Mouse (Mus musculus) forebrain, embryonic 16.5 days (tissue): Measurements from ENCODE around the gene Shld2. TPM values are rescaled to one million over a fixed set of nuclear protein-coding genes. Genes with fewer than 3 reads are reported as not detected.
"Not testable (repeated sequence)": the region's sequence is repeated elsewhere in the genome, so short reads cannot be mapped to it uniquely, and the experiment has no call there.

Experiments
- ATAC-seq: fragments of 200-750 bp; cut with Nextera tagmentation; 2 replicates; pipeline ENCODE4 v1.8.0; 2017; ENCODE audit warnings: mild to moderate bottlenecking, moderate library complexity
- H3K27ac ChIP-seq: fragments of 300-500 bp; sonication (generic); 2 replicates; pipeline ENCODE4 v1.5.1; 2014; ENCODE audit warnings: low read length, control low read depth
- H3K27me3 ChIP-seq: fragments of 300-500 bp; sonication (generic); replicated peaks from 2 replicates; pipeline ENCODE4 v1.6.1; 2014; ENCODE audit warnings: low read length; ENCODE audit not compliant: control insufficient read depth, insufficient read depth
- H3K36me3 ChIP-seq: fragments of 300-500 bp; sonication (generic); 2 replicates; pipeline ENCODE4 v1.6.1; 2014; ENCODE audit not compliant: control insufficient read depth, insufficient read depth
- H3K4me1 ChIP-seq: fragments of 300-500 bp; sonication (generic); replicated peaks from 2 replicates; pipeline ENCODE4 v1.6.1; 2014; ENCODE audit warnings: low read length; ENCODE audit not compliant: control insufficient read depth, insufficient read depth
- H3K4me2 ChIP-seq: fragments of 300-500 bp; sonication (generic); 2 replicates; pipeline ENCODE4 v1.6.1; 2014; ENCODE audit warnings: mild to moderate bottlenecking, low read length, control low read depth
- H3K4me3 ChIP-seq: fragments of 300-500 bp; sonication (generic); replicated peaks from 2 replicates; pipeline ENCODE4 v1.5.1; 2014; ENCODE audit warnings: mild to moderate bottlenecking, low read length, control low read depth
- H3K9ac ChIP-seq: fragments of 300-500 bp; sonication (generic); replicated peaks from 2 replicates; pipeline ENCODE4 v1.6.1; 2014; ENCODE audit warnings: low read depth, low read length, control low read depth
- H3K9me3 ChIP-seq: fragments of 300-500 bp; sonication (generic); 2 replicates; pipeline ENCODE4 v1.6.1; 2016; ENCODE audit warnings: low read length; ENCODE audit not compliant: control insufficient read depth
- WGBS: fragments of 180-500 bp; shearing (Covaris S2); extraction: QIAGEN DNeasy Blood & Tissue Kit; methylation state at CpG from one replicate; pipeline ENCODE4 v1.1.7; 2014; 5-methylcytosine and 5-hydroxymethylcytosine counted together
- polyA plus RNA-seq: library from polyadenylated mRNA; unstranded; fragments of >200 nt; fragmentation: Nextera tagmentation; extraction: Ambion mirVana; gene quantifications from 2 replicates; pipeline ENCODE4 v1.2.1, GENCODE M21; 2015

Shld2 gene
- polyA plus RNA-seq, 1 experiment from 2014 or later = 6.6 TPM

DNA sequence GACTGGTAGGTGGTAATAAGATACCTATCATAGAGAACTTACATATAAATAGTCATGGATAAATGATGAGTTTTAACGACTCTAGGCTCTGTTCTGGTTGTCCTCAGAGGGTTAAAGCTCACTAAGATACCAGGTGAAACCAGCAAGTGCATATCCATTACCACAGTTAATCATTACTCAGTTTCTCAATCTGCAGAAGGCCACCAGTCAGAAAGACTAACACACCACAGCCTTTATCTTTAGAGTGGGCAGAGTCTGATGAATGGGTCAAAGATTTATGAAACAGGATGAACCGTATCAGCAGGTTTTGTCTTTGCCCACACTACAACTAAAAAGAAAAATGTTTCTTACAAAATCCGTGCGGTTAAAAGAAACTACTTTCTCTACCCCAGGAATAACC, 35.1 kb downstream of the Shld2 start:
- Histone ChIP-seq H3K9me3 (no peaks in the 10 kb centered on the region), H3K4me3 (no peak overlapping the region), H3K27me3 (no peaks in the 10 kb centered on the region), H3K27ac (no peak overlapping the region), H3K4me2 (no peak overlapping the region), H3K4me1 (no peaks in the 10 kb centered on the region), H3K36me3 (no peaks in the 10 kb centered on the region), H3K9ac (no peak overlapping the region)
- 85% methylated on average over 4 of the region's 4 CpGs for WGBS
- ATAC-seq = no peak

DNA sequence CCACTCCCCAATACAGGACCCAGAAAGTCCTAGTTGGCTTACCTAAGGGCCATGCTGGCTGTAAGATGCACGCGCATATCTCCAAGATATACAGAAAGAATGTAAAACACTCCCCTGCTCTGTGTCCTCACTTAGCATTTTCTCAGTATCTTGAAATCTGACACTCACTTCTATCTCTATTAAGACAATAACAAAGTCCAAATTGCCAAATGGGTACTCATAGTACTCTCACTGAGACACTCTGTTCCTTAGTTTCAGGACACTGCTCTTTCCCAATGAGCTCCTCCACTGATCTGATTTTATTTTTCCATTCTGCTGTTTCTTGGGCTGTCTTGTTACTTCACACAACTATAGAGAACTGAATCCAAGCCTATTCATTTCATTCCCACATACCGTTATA, 36.2 kb downstream of the Shld2 start:
- Histone ChIP-seq H3K4me3 (no peak overlapping the region), H3K4me2 (no peak overlapping the region), H3K27ac (no peak overlapping the region), H3K4me1 (no peaks in the 10 kb centered on the region), H3K9me3 (no peaks in the 10 kb centered on the region), H3K27me3 (no peaks in the 10 kb centered on the region), H3K9ac (no peak overlapping the region), H3K36me3 (no peaks in the 10 kb centered on the region)
- 90% methylated on average over 3 of the region's 3 CpGs for WGBS
- ATAC-seq = no peak

DNA sequence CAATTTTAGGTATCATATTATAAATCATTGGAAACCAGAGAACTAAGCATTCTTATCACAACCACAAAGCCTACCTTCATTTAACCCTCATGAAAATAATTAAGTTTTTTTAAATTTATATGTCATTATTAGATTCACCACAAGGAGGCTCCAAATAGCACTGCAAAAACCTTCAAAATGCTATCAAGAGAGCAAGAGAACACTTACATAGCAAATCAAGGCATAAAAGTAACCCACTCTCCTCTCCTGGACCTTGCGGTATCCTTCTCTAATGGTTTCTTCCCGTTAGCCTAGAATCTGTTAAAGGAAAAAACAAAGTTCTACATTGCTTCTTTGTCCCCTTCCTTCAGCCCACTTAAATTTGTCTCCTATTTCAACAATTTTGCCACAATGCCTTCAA, 37.0 kb downstream of the Shld2 start:
- Histone ChIP-seq H3K4me3 (no peak overlapping the region), H3K9ac (no peak overlapping the region), H3K4me2 (no peak overlapping the region), H3K9me3 (no peaks in the 10 kb centered on the region), H3K4me1 (no peaks in the 10 kb centered on the region), H3K27me3 (no peaks in the 10 kb centered on the region), H3K27ac (no peak overlapping the region), H3K36me3 (no peaks in the 10 kb centered on the region)
- 58% methylated on average over 2 of the region's 2 CpGs for WGBS
- ATAC-seq = no peak

DNA sequence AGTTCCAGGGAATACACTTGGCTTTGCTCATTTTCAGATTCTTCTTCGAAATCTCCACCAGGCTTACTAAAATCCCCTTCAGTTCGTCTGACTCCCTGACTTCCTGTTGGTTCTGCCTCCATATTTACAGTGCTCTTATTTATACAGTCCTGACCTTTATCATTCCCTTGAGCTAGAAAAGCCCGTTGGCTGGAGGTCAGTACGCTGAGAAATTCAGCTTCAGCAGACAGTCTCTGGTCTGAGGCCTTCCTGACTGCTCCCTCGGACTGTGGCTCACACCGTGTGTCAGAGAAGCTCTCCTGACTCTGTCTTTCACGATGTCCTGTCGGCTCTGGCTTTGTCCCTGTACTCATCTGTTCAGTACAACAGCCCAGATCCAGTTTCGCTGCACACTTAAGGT, 42.2 kb downstream of the Shld2 start:
- Histone ChIP-seq H3K4me2 (no peak overlapping the region), H3K4me3 (no peak overlapping the region), H3K9ac (no peak overlapping the region), H3K27ac (no peak overlapping the region), H3K36me3 (no peaks in the 10 kb centered on the region), H3K4me1 (no peaks in the 10 kb centered on the region), H3K9me3 (no peaks in the 10 kb centered on the region), H3K27me3 (no peaks in the 10 kb centered on the region)
- no peak for ATAC-seq
- 85% methylated on average over 9 of the region's 9 CpGs for WGBS

DNA sequence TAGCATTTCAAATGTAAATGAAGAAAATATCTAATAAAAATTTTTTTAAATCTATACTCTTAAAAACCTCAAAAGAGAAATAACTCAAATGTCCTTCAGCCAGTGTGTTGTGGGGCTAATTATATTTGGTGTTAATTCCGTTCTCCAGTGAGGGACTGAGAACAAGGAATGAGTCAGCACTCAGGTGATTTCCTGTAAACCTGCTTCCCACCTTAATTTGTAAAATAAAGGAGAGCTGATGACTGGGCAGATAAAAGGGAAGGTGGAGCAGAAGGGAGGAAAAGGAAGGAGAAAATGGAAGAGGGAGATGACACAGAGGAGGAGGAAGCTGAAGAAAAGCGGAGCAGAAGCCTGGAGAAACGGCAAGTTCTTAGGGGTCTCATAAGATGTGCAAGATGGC, 51.8 kb downstream of the Shld2 start:
- H3K27me3 ChIP-seq, H3K4me3 ChIP-seq, H3K27ac ChIP-seq, H3K9ac ChIP-seq, H3K4me2 ChIP-seq, H3K9me3 ChIP-seq, H3K4me1 ChIP-seq, H3K36me3 ChIP-seq, ATAC-seq: not testable (repeated sequence)
- WGBS = 73% methylated on average over 3 of the region's 3 CpGs

DNA sequence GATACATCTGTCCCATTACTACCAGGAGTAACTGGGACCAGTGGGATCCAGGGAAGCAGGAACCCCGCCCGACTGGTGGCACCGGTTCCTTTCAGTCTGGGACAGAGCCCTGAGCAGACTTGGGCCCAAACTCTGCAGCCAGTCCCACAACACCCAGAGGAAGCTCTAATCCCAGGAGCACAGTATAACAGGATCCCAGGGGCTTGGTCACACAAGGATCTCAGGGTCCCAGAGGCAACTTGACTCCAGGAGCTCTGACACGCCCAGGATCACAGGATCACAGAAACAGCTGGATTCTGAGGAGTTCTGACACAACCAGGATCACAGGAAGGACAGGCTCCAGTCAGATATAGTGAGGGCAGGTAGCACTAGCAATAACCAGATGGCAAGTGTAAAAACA, 57.0 kb downstream of the Shld2 start:
- no peak overlapping the region for H3K27ac ChIP-seq
- no peaks in the 10 kb centered on the region for H3K4me1 ChIP-seq
- H3K36me3 ChIP-seq = no peaks in the 10 kb centered on the region

GRCm38 (mm10) chr14:34252470-34253145, 57.7 kb downstream of the Shld2 start:
- Histone ChIP-seq H3K4me3 (no peak overlapping the region), H3K4me1 (no peaks in the 10 kb centered on the region), H3K36me3 (no peaks in the 10 kb centered on the region), H3K9me3 (no peaks in the 10 kb centered on the region), H3K27ac (no peak overlapping the region), H3K4me2 (no peak overlapping the region), H3K27me3 (no peaks in the 10 kb centered on the region), H3K9ac (no peak overlapping the region)
- 75% methylated on average over 6 of the region's 6 CpGs for WGBS
- ATAC-seq = no peak

More for the DNA sequence above, 57.0 kb downstream of the Shld2 start:
- Histone ChIP-seq H3K4me3 (no peak overlapping the region), H3K9me3 (no peaks in the 10 kb centered on the region), H3K4me2 (no peak overlapping the region), H3K9ac (no peak overlapping the region), H3K27me3 (no peaks in the 10 kb centered on the region)
- no peak for ATAC-seq
- 95% methylated on average over 4 of the region's 4 CpGs for WGBS

GRCm38 (mm10) chr14:34240676-34241075, 69.6 kb downstream of the Shld2 start:
- Histone ChIP-seq H3K4me2 (no peak overlapping the region), H3K4me1 (peaks cover 3% of the 10 kb centered on the region; the same call in 1 of the 2 replicates), H3K27me3 (no peaks in the 10 kb centered on the region), H3K9me3 (no peaks in the 10 kb centered on the region), H3K36me3 (no peaks in the 10 kb centered on the region), H3K9ac (no peak overlapping the region), H3K27ac (no peak overlapping the region), H3K4me3 (no peak overlapping the region)
- ATAC-seq = no peak
- 89% methylated on average over 6 of the region's 6 CpGs for WGBS

- H3K9ac ChIP-seq = no peak overlapping the region
- WGBS = 91% methylated on average over 10 of the region's 10 CpGs
- H3K4me1 ChIP-seq = peaks cover 3% of the 10 kb centered on the region; the same call in 1 of the 2 replicates
- no peak overlapping the region for H3K27ac ChIP-seq
- no peaks in the 10 kb centered on the region for H3K27me3 ChIP-seq
- H3K4me3 ChIP-seq = no peak overlapping the region
- H3K9me3 ChIP-seq = no peaks in the 10 kb centered on the region
- no peak for ATAC-seq
- H3K4me2 ChIP-seq = no peak overlapping the region
- no peaks in the 10 kb centered on the region for H3K36me3 ChIP-seq
These were observed 70.0 kb downstream of the Shld2 start for GRCm38 (mm10) chr14:34240263-34240662.
